Mouse (Mus musculus) right cerebral cortex, postnatal 10 days (tissue): ENCODE results near the gene Snph.

Experiments
- DNase-seq, 2 experiments: peaks; one replicate each; pipeline ENCODE4 v3.0.0; 2021; ENCODE audit warnings: low spot score in 2 of 2

Gene Snph

DNA sequence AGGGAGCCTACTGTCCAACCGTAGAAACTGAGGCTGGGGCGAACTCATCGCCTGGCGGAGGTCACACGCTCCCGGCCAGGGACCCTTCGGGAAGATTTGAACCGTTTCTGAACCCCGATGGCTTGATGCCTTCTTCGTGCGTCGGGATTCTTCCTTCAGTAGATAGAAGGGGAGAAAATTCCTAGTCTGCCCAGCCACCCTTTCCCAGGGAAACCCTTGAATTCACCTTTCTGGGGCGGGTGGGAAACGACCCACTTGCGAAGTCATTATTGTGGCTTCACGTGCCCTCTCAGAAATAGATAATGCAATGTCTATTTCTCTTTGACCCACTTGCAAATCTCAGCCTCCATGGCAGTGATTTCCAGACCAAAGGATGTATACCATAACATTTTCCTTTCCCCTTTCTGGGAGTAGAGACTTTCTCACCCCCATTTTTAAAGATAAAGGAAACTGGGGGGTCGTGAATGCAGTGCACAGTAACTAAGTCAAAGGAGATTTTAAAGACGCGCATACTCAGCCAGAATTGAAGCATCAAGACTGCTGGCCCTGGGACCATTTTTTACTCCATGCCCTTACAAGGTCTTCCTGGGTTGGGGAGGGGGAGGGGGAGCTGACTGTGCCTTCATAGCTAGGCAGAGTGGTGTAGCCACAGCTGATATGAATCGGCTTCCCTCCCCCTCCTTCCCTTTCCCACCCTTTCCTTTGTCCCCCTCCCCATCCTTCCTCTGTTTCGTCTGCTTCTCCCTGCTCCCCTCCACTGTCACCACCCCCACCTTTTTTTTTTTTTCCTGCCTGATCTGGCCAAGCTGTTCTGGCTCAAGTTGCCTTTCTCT lies 89.1 kb downstream of the Snph start:
- peak; percentile 68 to 72 for DNase-seq

DNA sequence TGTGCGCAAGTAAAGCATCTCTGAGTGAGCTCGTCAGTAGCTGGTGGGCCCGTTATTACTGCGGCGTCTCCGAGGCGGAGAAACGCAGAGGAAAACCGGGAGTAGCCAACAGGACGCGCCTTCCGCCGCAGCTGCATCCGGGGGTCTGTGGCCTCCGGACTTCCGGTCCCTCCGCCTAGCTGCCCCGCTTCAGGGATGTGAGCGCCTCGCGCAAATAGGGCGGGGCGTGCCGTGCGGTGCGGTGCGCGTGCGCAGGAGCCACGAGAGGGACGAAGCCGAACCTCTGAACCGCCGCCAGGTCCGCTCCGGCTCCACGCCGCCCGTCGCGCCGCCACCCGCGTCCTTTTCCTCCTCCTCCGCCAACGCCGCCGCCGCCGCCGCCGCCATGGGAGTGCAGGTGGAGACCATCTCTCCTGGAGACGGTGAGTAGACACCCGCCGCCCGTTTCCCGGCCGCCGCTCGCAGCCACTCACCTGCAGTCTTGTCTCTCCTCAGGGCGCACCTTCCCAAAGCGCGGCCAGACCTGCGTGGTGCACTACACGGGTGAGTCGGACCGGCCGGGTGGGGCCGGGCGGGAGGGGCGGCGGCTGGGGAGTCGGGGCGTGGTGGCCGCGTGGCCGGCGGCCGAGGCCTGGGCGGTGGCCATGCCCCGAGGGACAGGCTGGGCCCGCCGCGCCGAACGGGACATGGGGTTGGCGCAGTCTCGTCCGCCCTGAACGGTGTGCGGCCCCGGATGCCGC lies 89.9 kb downstream of the Snph start, which contains the start of gene Fkbp1a:
Gene Fkbp1a, plus strand, starts transcription at position 161 of the 740 bp plus-strand sequence.
- peak; percentile 98 for DNase-seq
